Mouse (Mus musculus) cerebellum, adult 2 months (tissue): ENCODE results near the gene Plxdc1.

Experiments
- CTCF ChIP-seq: fragments of 200-500 bp; IDR thresholded peaks from 2 replicates; pipeline ENCODE4 v1.5.1; 2011; ENCODE audit warnings: low read depth, mild to moderate bottlenecking, control low read depth, low read length, moderate library complexity, borderline replicate concordance; ENCODE audit not compliant: insufficient read depth
- POLR2A ChIP-seq: fragments of 200-500 bp; IDR thresholded peaks from 2 replicates; pipeline ENCODE4 v1.6.1; 2011; ENCODE audit warnings: low read length, control low read depth, borderline replicate concordance; ENCODE audit not compliant: insufficient read depth

DNA sequence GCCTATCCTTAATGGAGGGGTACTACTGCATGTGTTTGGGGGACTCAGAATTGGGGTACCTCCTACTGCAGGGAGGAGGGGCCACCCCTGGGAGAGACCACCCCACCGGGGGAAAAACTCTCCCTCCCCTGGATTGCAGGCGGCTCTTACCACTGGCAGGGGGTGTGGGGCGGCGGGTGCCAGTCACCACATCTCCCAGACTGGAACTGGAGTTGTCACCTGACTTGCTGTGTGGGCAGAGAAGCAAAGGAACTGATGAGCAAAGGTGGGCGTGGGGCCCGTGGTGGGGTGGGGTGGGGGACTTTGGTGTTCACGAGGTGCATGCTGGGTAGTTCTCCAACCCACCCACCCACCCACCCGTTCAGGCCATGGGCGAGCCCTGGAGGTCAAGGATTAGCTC is 25.5 kb upstream of the Plxdc1 start:
- TF ChIP-seq CTCF (no peak), POLR2A (no peak)
